Mouse (Mus musculus) MEL (cell line): ENCODE results near the gene 1810065E05Rik. TPM values are rescaled to one million over a fixed set of nuclear protein-coding genes. Genes with fewer than 3 reads are reported as not detected.

Source experiments
- DNase-seq: peaks from one replicate; pipeline ENCODE4 v3.0.0; 2011; ENCODE audit warnings: low read depth, low spot score
- H3K27ac ChIP-seq: 2 replicates; pipeline ENCODE4 v1.5.1; 2012; ENCODE audit warnings: low read depth, mild to moderate bottlenecking, control low read depth, low read length, moderate library complexity; ENCODE audit not compliant: control insufficient read depth
- H3K27me3 ChIP-seq, 2 experiments: fragments of 150-350 bp in 1 of 2; sonication (generic) in 1 of 2; 2 replicates each; pipeline ENCODE4 v1.6.1; 2012; ENCODE audit warnings: low read length in 2 of 2, mild to moderate bottlenecking in 2 of 2, improper control_type of control experiment in 1 of 2, moderate library complexity in 1 of 2; ENCODE audit not compliant: insufficient read depth in 2 of 2, control insufficient read depth in 1 of 2
- H3K36me3 ChIP-seq, 2 experiments: 2 replicates each; pipeline ENCODE4 v1.6.1; 2012 to 2014; ENCODE audit warnings: low read length in 2 of 2, improper control_type of control experiment in 1 of 2, inconsistent platforms in 1 of 2, mild to moderate bottlenecking in 1 of 2; ENCODE audit not compliant: insufficient read depth in 2 of 2, control insufficient read depth in 1 of 2
- H3K4me1 ChIP-seq, 2 experiments: fragments of 150-350 bp in 1 of 2; sonication (generic) in 1 of 2; 2 replicates each; pipeline ENCODE4 v1.6.1; 2012; ENCODE audit warnings: low read length in 2 of 2, improper control_type of control experiment in 1 of 2, mild to moderate bottlenecking in 1 of 2; ENCODE audit not compliant: insufficient read depth in 2 of 2, control insufficient read depth in 1 of 2
- H3K4me3 ChIP-seq, 2 experiments: fragments of 150-350 bp in 1 of 2; sonication (generic) in 1 of 2; 2 replicates each; pipeline ENCODE4 v1.5.1; 2012; ENCODE audit warnings: low read depth in 2 of 2, low read length in 2 of 2, mild to moderate bottlenecking in 2 of 2, moderate library complexity in 2 of 2, control low read depth in 1 of 2, improper control_type of control experiment in 1 of 2; ENCODE audit not compliant: control insufficient read depth in 1 of 2, insufficient read depth in 1 of 2
- H3K79me2 ChIP-seq: 2 replicates; pipeline ENCODE4 v1.6.1; 2012; ENCODE audit warnings: mild to moderate bottlenecking, low read length, moderate library complexity; ENCODE audit not compliant: control insufficient read depth, poor library complexity, insufficient read depth
- H3K9ac ChIP-seq: 2 replicates; pipeline ENCODE4 v1.6.1; 2012; ENCODE audit warnings: low read depth, mild to moderate bottlenecking, control low read depth, low read length, moderate library complexity; ENCODE audit not compliant: control insufficient read depth, poor library complexity, severe bottlenecking
- H3K9me3 ChIP-seq: fragments of 150-350 bp; sonication (generic); replicated peaks from 2 replicates; pipeline ENCODE4 v1.6.1; 2012; ENCODE audit warnings: mild to moderate bottlenecking, low read length, improper control_type of control experiment, moderate library complexity; ENCODE audit not compliant: insufficient read depth
- BHLHE40 ChIP-seq: IDR thresholded peaks from 2 replicates; pipeline ENCODE4 v1.6.1; 2012; ENCODE audit warnings: low read depth, mild to moderate bottlenecking, inconsistent platforms, low read length, improper control_type of control experiment, borderline replicate concordance
- CHD1 ChIP-seq: IDR thresholded peaks from 2 replicates; pipeline ENCODE4 v1.6.1; 2012; ENCODE audit warnings: low read depth, mild to moderate bottlenecking, inconsistent platforms, low read length, improper control_type of control experiment
- CTCF ChIP-seq, 3 experiments: IDR thresholded peaks in 2 of 3; conservative IDR thresholded peaks in 1 of 3; 2 replicates each; pipeline ENCODE4 v1.5.1; 2011 to 2012; ENCODE audit warnings: low read length in 3 of 3, low read depth in 2 of 3, mild to moderate bottlenecking in 2 of 3, improper control_type of control experiment in 1 of 3, inconsistent platforms in 1 of 3, mixed read lengths in 1 of 3, moderate library complexity in 1 of 3; ENCODE audit not compliant: control insufficient read depth in 1 of 3, insufficient read depth in 1 of 3, poor library complexity in 1 of 3, severe bottlenecking in 1 of 3
- E2F4 ChIP-seq: IDR thresholded peaks from 2 replicates; pipeline ENCODE4 v1.6.1; 2011; ENCODE audit warnings: low read depth, low read length, improper control_type of control experiment, borderline replicate concordance
- ELF1 ChIP-seq: IDR thresholded peaks from 2 replicates; pipeline ENCODE4 v1.6.1; 2014; ENCODE audit warnings: low read depth, mild to moderate bottlenecking, inconsistent platforms, low read length, improper control_type of control experiment, moderate library complexity
- EP300 ChIP-seq, 2 experiments: IDR thresholded peaks; 2 replicates each; pipeline ENCODE4 v1.6.1; 2011; ENCODE audit warnings: improper control_type of control experiment in 2 of 2, low read length in 2 of 2, low read depth in 1 of 2, mild to moderate bottlenecking in 1 of 2
- ETS1 ChIP-seq: IDR thresholded peaks from 2 replicates; pipeline ENCODE4 v1.6.1; 2012; ENCODE audit warnings: low read depth, mild to moderate bottlenecking, inconsistent platforms, low read length, improper control_type of control experiment, moderate library complexity
- GABPA ChIP-seq: IDR thresholded peaks from 2 replicates; pipeline ENCODE4 v1.6.1; 2012; ENCODE audit warnings: low read depth, mild to moderate bottlenecking, inconsistent platforms, low read length, improper control_type of control experiment, moderate library complexity
- GATA1 ChIP-seq: IDR thresholded peaks from 2 replicates; pipeline ENCODE4 v1.6.1; 2011; ENCODE audit warnings: low read depth, low read length, improper control_type of control experiment
- JUND ChIP-seq: IDR thresholded peaks from 2 replicates; pipeline ENCODE4 v1.6.1; 2011; ENCODE audit warnings: low read depth, mild to moderate bottlenecking, improper control_type of control experiment, low read length
- KAT2A ChIP-seq: conservative IDR thresholded peaks from 2 replicates; pipeline ENCODE4 v1.6.1; 2012; ENCODE audit warnings: low read depth, low read length, improper control_type of control experiment, inconsistent platforms
- MAFK ChIP-seq: IDR thresholded peaks from 2 replicates; pipeline ENCODE4 v1.6.1; 2011; ENCODE audit warnings: low read depth, mild to moderate bottlenecking, low read length, improper control_type of control experiment, borderline replicate concordance
- MAX ChIP-seq: IDR thresholded peaks from 2 replicates; pipeline ENCODE4 v1.6.1; 2011; ENCODE audit warnings: low read length, improper control_type of control experiment
- MAZ ChIP-seq: IDR thresholded peaks from 2 replicates; pipeline ENCODE4 v1.6.1; 2012; ENCODE audit warnings: low read depth, mild to moderate bottlenecking, inconsistent platforms, low read length, improper control_type of control experiment
- MEF2A ChIP-seq: IDR thresholded peaks from 2 replicates; pipeline ENCODE4 v1.6.1; 2014; ENCODE audit warnings: low read depth, mild to moderate bottlenecking, inconsistent platforms, low read length, improper control_type of control experiment; ENCODE audit not compliant: poor library complexity, insufficient replicate concordance, severe bottlenecking; ENCODE audit errors: extremely low read depth
- MYB ChIP-seq: IDR thresholded peaks from 2 replicates; pipeline ENCODE4 v1.6.1; 2011; ENCODE audit warnings: mild to moderate bottlenecking, low read depth, low read length, improper control_type of control experiment
- MYC ChIP-seq: IDR thresholded peaks from 2 replicates; pipeline ENCODE4 v1.6.1; 2011; ENCODE audit warnings: low read depth, mild to moderate bottlenecking, low read length, improper control_type of control experiment, moderate library complexity
- POLR2AphosphoS5 ChIP-seq: IDR thresholded peaks from 2 replicates; pipeline ENCODE4 v1.6.1; 2012; ENCODE audit warnings: low read depth, borderline replicate concordance, mild to moderate bottlenecking, inconsistent platforms, low read length, moderate library complexity, mixed read lengths
- RCOR1 ChIP-seq: IDR thresholded peaks from 2 replicates; pipeline ENCODE4 v1.6.1; 2012; ENCODE audit warnings: low read depth, mild to moderate bottlenecking, inconsistent platforms, low read length, improper control_type of control experiment
- SIN3A ChIP-seq: IDR thresholded peaks from 2 replicates; pipeline ENCODE4 v1.6.1; 2012; ENCODE audit warnings: low read length, improper control_type of control experiment, inconsistent platforms
- TAL1 ChIP-seq: IDR thresholded peaks from 2 replicates; pipeline ENCODE4 v1.6.1; 2012; ENCODE audit warnings: mild to moderate bottlenecking, inconsistent platforms, low read length, moderate library complexity, mixed read lengths
- TBP ChIP-seq: IDR thresholded peaks from 2 replicates; pipeline ENCODE4 v1.8.0; 2011; ENCODE audit warnings: low read depth, low read length, improper control_type of control experiment
- TCF12 ChIP-seq: IDR thresholded peaks from 2 replicates; pipeline ENCODE4 v1.6.1; 2014; ENCODE audit warnings: low read depth, mild to moderate bottlenecking, inconsistent platforms, low read length, improper control_type of control experiment, moderate library complexity
- USF1 ChIP-seq: IDR thresholded peaks from 2 replicates; pipeline ENCODE4 v1.6.1; 2014; ENCODE audit warnings: low read depth, mild to moderate bottlenecking, inconsistent platforms, low read length, improper control_type of control experiment, moderate library complexity
- USF2 ChIP-seq, 2 experiments: IDR thresholded peaks; 2 replicates each; pipeline ENCODE4 v1.6.1; 2011 to 2012; ENCODE audit warnings: improper control_type of control experiment in 2 of 2, low read length in 2 of 2, borderline replicate concordance in 1 of 2, inconsistent platforms in 1 of 2, low read depth in 1 of 2, mild to moderate bottlenecking in 1 of 2; ENCODE audit not compliant: insufficient read depth in 1 of 2
- ZC3H11A ChIP-seq: IDR thresholded peaks from 2 replicates; pipeline ENCODE4 v1.6.1; 2012; ENCODE audit warnings: low read depth, mild to moderate bottlenecking, inconsistent platforms, low read length, improper control_type of control experiment
- ZKSCAN1 ChIP-seq: IDR thresholded peaks from 2 replicates; pipeline ENCODE4 v1.6.1; 2012; ENCODE audit warnings: low read depth, mild to moderate bottlenecking, inconsistent platforms, low read length, improper control_type of control experiment, moderate library complexity
- polyA plus RNA-seq, 2 experiments: library from polyadenylated mRNA; stranded (reverse) in 1 of 2; unstranded in 1 of 2; fragments of >175 nt in 1 of 2; fragments of >200 nt in 1 of 2; gene quantifications; 2 replicates each; pipeline versions ENCODE4 v1.2.1 to v1.2.4; 2012; ENCODE audit warnings: low replicate concordance in 2 of 2, low read depth in 1 of 2; ENCODE audit not compliant: insufficient read length in 2 of 2, insufficient read depth in 1 of 2, missing spikeins in 1 of 2
- total RNA-seq: library from RNA; depleted of rRNA; stranded (reverse); fragments of 300-350 nt; gene quantifications from 2 replicates; pipeline ENCODE4 v1.2.3, GENCODE M21; 2012

Gene 1810065E05Rik
- total and polyA plus RNA-seq, 3 experiments: not detected

DNA sequence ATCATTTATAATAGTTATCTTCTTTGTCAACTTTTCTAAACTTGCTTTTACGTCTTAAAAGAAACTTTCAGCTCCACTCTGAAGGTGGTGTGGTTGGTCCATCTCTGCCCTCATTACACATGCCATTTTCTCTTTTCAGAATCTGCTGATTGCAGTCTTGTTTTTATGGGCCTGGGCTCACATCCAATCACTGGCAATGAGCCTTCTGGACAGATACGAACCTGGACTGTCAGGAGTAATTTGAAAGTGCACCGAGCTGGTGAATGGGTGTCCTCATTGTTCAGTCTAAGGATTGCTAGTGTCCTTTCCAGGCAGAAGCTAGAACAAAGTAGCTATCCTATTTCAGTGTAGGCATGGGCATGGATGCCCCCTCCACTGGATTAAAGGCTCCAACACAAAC is 12.8 kb upstream of the 1810065E05Rik start:
- no peak overlapping the region for H3K9ac ChIP-seq
- H3K36me3 ChIP-seq: no peaks in the 10 kb centered on the region
- H3K79me2 ChIP-seq: no peaks in the 10 kb centered on the region
- TF ChIP-seq ZKSCAN1 (no peak), JUND (no peak), TCF12 (no peak), ELF1 (no peak), CTCF (IDR thresholded peaks at IDR 0.05 in 2 of 3, conservative IDR thresholded peaks at IDR 0.05 in 1 of 3; ENCODE audit: control insufficient read depth in 1 of 3, insufficient read depth in 1 of 3, low read depth in 2 of 3, low read length in 3 of 3, poor library complexity in 1 of 3, severe bottlenecking in 1 of 3) (no peak), GABPA (no peak), USF1 (no peak), RCOR1 (no peak), GATA1 (no peak), ETS1 (no peak), ZC3H11A (no peak), MEF2A (no peak), KAT2A (no peak), USF2 (IDR thresholded peaks at IDR 0.05; ENCODE audit: borderline replicate concordance in 1 of 2, insufficient read depth in 1 of 2, low read depth in 1 of 2, low read length in 2 of 2) (no peak), MYC (no peak), E2F4 (no peak), TBP (no peak), SIN3A (no peak), BHLHE40 (no peak)
- no peak overlapping the region for H3K27ac ChIP-seq
- H3K4me3 ChIP-seq: no peak overlapping the region
- no peak for DNase-seq
- H3K27me3 ChIP-seq: peaks cover 1 to 3% of the 10 kb centered on the region in 2 experiments; a peak in 1 of 4 replicates
- no peaks in the 10 kb centered on the region for H3K9me3 ChIP-seq
- H3K4me1 ChIP-seq: peaks cover 0 to 2% of the 10 kb centered on the region in 2 experiments; a peak in 1 of 4 replicates

DNA sequence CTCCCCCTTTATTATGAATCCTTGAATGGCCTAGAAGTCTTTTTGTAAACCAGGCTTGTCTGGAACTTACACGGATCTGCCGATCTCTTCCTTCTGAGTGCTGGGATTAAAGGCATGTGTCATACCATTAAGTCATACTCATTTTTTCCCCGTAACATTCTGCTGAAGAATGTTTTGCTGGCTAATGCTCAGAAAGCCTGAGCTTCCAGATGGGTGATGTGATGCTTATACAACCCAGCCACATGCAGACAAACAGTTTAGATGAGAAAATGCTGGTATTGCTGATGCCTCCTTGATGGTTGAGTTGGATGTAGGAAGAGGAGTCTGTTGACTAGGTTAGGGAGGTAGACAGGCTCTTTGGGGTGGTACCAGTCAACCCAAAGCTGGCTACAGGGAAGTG is 2.6 kb upstream of the 1810065E05Rik start:
- H3K36me3 ChIP-seq: no peaks in the 10 kb centered on the region
- peaks cover 5 to 21% of the 10 kb centered on the region in 2 experiments for H3K27me3 ChIP-seq
- TF ChIP-seq MAZ: no peak
- no peak for TF ChIP-seq JUND
- TF ChIP-seq MAFK: no peak
- TF ChIP-seq USF2 (IDR thresholded peaks at IDR 0.05; ENCODE audit: borderline replicate concordance in 1 of 2, insufficient read depth in 1 of 2, low read depth in 1 of 2, low read length in 2 of 2): no peak
- no peak for TF ChIP-seq MAX
- TF ChIP-seq BHLHE40: no peak
- no peak for TF ChIP-seq POLR2AphosphoS5
- TF ChIP-seq USF1: no peak
- TF ChIP-seq TBP: no peak
- no peak for TF ChIP-seq MYB
- no peak for TF ChIP-seq EP300 (IDR thresholded peaks at IDR 0.05; ENCODE audit: low read depth in 1 of 2, low read length in 2 of 2)
- no peak for TF ChIP-seq CHD1
- TF ChIP-seq TAL1: no peak
- no peak for TF ChIP-seq GABPA
- DNase-seq: no peak
- no peaks in the 10 kb centered on the region for H3K9me3 ChIP-seq
- no peak overlapping the region for H3K9ac ChIP-seq
- H3K4me1 ChIP-seq: no peaks in the 10 kb centered on the region
- no peak overlapping the region for H3K4me3 ChIP-seq
- no peak overlapping the region for H3K27ac ChIP-seq
- no peaks in the 10 kb centered on the region for H3K79me2 ChIP-seq
